Mouse (Mus musculus) ovary, adult 10 weeks (tissue): ENCODE results near the gene Ap2m1. TPM values are rescaled to one million over a fixed set of nuclear protein-coding genes. Genes with fewer than 3 reads are reported as not detected.

ENCODE experiments used
- polyA plus RNA-seq: library from polyadenylated mRNA; stranded (reverse); fragments of 350-450 nt; fragmentation: Illumina TruSeq; extraction: RNeasy Lipid Tissue Mini Kit (QIAGEN cat#74804); gene quantifications from one replicate; pipeline ENCODE4 v1.2.3, GENCODE M21; 2014

Gene Ap2m1
- polyA plus RNA-seq, result 102 TPM

DNA sequence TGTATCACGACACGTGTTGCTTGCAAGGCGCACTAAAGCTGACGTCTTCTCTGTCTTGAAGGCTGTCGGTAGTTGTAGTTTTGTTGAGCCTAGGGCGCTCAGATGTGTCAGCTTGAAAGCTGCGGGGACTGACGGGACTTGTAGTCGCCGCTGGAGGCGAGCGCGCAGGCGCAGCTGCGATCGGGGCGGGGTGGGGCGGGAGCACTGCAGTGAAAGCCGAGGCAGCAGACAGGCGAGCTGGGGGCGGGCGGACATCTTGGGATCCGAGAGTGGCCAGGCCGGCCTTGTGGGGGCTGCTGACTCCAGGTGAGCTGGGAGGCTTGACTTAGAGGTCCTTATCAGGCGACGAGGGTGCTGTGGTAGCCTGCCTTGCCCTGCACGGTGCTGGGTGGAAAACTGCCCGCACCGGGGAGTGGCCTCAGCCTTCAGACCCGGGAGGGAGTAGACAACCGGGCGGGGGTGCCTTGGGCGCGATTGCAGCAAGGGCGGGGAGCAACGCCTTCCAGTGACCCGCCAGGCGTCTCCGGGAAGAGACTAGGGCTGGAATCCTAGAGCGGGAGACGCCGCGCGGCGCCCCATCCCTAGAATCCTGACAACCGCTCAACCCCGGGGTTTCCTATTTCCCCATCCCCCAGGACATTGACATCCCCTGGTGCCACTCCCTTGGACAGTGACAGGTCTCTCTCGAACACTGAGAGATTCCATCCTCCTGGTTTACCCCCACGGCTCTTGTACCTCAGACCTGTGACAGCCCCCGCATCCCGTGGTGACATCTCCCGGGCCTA lies at the start of gene Ap2m1:
Gene Ap2m1 (plus strand): TSS at position 183 of the 785 bp plus-strand sequence.

DNA sequence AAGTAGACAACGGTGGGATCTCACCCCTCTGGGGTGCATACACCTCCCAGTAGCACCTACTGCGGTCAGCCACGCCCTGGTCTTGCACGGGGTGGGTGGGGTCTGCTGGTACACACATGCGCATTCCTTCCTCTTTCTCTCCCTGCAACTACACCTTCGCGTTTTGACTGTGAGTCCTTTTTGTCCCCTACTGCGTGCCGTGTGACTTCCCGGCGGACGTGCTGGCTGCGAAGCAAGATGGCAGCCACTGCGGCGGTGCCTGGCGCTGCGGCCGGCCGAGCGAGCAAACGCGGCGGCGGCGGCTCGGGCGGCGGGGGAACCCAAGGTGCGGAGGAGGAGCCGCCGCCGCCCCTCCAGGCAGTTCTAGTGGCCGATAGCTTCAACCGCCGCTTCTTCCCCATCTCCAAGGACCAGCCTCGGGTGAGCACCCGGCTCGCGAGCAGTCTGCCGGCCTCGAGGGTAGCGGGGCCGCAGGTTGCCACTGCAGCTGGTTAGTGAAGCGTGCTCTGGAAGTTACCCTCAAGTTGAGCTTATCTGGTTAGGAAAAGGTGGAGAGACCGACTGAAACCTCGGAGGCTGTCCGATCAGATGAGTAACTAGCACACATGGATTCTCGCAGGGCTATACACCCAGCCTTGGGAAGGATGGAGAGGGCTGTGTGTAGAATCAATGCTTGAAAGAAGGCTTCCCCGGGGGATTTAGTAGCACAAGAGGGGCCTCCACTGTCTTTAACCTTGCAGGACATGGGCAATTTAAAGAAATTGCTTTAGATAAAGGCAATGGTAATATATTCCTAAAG lies 36.4 kb upstream of the Ap2m1 start, which contains the start of gene Eif2b5:
Gene Eif2b5 (plus strand): TSS at position 141 of the 799 bp plus-strand sequence.

DNA sequence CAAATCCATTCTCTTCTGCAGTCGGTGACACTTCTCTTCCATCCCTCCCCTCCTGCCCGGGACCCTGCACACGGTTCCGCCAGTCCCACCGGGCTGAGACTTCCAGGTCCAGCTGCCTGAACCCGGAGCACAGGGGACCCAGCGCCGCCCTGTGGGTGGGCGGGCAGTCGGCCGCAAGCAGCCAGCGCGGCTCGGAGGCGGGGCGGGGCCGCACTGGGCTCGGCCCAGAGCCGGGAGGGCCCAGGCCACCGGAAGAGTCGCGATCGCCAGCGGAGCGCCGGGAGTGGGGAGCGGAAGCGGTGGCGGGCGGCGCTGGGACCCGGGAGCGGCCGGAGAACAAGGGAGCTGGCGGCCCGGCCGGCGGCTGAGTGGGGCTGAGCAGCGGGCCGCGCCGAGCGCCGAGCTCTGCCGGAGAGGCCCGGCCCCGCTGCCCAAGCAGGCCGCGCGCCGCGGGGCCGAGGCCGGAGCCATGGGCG lies 18.5 kb upstream of the Ap2m1 start, which contains the start of gene Dvl3:
Gene Dvl3 (plus strand): TSS at position 257 of the 476 bp plus-strand sequence.

DNA sequence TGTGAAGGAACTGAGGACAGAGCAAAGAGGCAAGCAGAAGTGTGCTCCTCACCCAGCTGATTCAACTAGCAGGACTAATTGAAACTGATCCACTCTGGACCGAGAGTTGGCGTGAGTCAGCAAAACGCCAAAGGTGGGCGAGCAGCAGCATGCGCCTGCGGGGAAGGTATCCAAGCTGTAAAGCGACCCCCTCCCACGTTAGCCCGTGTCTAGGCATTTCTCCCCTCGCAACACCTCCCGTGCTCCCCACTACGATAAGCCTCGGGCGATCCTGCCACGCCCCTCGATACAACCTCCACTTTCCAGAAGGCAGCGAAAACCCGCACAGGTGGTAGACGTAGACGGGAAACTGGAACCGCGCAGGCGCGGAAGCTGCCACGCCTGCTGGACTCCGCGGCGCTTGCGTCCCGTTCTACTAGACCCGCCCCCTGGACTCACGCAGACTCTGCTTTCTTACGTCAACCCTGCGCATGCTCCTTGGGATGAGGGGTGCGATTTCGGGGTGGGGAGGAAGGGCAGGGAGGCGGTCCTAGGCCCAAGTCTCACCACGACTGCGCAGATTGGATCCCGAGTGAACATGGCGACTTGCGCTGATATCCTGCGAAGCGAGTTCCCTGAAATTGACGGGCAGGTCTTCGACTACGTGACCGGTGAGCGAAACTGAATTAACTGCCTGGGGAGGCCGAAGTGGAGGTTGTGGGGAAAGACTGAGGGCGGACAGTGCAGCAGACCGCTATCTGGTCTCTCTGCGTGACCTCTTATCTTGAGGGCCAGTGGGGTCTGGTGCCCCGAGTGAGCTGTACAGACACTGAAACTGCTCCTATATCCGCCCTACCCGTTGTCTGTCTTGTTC lies 13.0 kb downstream of the Ap2m1 start, which contains the start of gene Abcf3:
Gene Abcf3 (plus strand): TSS at position 482 of the 853 bp plus-strand sequence.

DNA sequence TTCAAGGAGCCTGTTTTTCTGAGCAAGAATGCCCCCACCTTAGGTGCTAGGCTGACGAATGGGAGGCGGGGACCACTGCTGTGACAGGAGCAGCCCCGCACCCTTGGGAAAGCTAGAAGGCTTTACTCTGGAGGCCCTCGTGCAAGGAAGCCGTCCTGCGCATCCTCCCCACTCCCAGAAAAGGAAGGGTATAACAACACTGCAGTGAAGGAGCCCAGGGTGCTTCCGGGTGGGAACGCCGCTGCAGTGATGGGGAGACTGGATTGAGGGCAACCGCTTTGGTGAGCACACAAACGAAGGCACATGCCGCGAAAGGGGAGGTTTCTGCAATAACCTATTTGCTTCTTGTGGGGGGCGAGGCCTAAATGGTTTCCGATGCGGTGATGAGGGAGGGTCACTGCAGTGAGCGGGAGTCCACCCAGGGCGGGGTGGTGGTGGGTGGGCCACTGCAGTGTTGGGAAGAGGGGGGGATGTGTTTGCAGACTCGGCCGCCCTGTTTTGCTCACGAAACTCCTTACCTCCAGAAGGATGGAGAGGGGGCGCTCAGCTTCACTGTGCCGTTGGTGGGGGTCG lies 54.2 kb downstream of the Ap2m1 start, which contains the start of gene Vwa5b2:
Gene Vwa5b2 (plus strand): TSS at position 106 of the 573 bp plus-strand sequence.

Other genes with a start within 250 kb of the Ap2m1 start
- 76.5 TPM for gene Parl, start 233.1 kb upstream of the Ap2m1 start, polyA plus RNA-seq
- gene Cyp2ab1, start 210.1 kb upstream of the Ap2m1 start, polyA plus RNA-seq, result 0.20 TPM
- gene Abcc5, start 109.1 kb upstream of the Ap2m1 start, polyA plus RNA-seq, result 32.8 TPM
- 8.2 TPM for gene Eif2b5, start 36.7 kb upstream of the Ap2m1 start, polyA plus RNA-seq
- gene Dvl3, start 18.5 kb upstream of the Ap2m1 start, polyA plus RNA-seq, result 26.8 TPM
- gene Abcf3, start 13.1 kb downstream of the Ap2m1 start, polyA plus RNA-seq, result 8.6 TPM
- gene Vwa5b2, start 54.0 kb downstream of the Ap2m1 start, polyA plus RNA-seq, result not detected
- 3.0 TPM for gene Eef1akmt4, start 76.1 kb downstream of the Ap2m1 start, polyA plus RNA-seq
- gene Gm49333, start 76.1 kb downstream of the Ap2m1 start, polyA plus RNA-seq, result not detected
- 6.3 TPM for gene Alg3, start 76.3 kb downstream of the Ap2m1 start, polyA plus RNA-seq
- not detected for gene Camk2n2, start 85.8 kb downstream of the Ap2m1 start, polyA plus RNA-seq
- 1.1 TPM for gene Ece2, start 94.3 kb downstream of the Ap2m1 start, polyA plus RNA-seq
- 77.0 TPM for gene Psmd2, start 116.2 kb downstream of the Ap2m1 start, polyA plus RNA-seq
- 125 TPM for gene Eif4g1, start 132.8 kb downstream of the Ap2m1 start, polyA plus RNA-seq
- 0.26 TPM for gene Fam131a, start 157.8 kb downstream of the Ap2m1 start, polyA plus RNA-seq
- 29.2 TPM for gene Polr2h, start 182.2 kb downstream of the Ap2m1 start, polyA plus RNA-seq
- gene Clcn2, start 182.3 kb downstream of the Ap2m1 start, polyA plus RNA-seq, result 0.29 TPM
- 0.09 TPM for gene Chrd, start 197.6 kb downstream of the Ap2m1 start, polyA plus RNA-seq
- gene Thpo, start 199.0 kb downstream of the Ap2m1 start, polyA plus RNA-seq, result not detected